Mouse (Mus musculus) layer of hippocampus, adult 6 months (tissue): Measurements from ENCODE around the gene Cd177. TPM values are rescaled to one million over a fixed set of nuclear protein-coding genes. Genes with fewer than 3 reads are reported as not detected.

Source experiments
- long read RNA-seq, 2 experiments: library from polyadenylated mRNA; unstranded; transcript quantifications; one replicate each; pipeline ENCODE4 v2.0.0; 2019 to 2020
- polyA plus RNA-seq: library from polyadenylated mRNA; unstranded; fragments of <200 nt; fragmentation: Nextera tagmentation; gene quantifications from 2 replicates; pipeline ENCODE4 v1.2.3, GENCODE M21; 2021

The Cd177 gene
- 0.05 and 0.11 TPM in 2 replicates for polyA plus RNA-seq
- long read RNA-seq, experiment 1 = 0 reads
- long read RNA-seq, experiment 2 = 0 reads

GRCm38 (mm10) chr7:24760211-24760610, at the start of gene Cd177:
Gene Cd177, minus strand, starts transcription at chr7:24760311.

GRCm38 (mm10) chr7:24776918-24777317, 16.8 kb upstream of the Cd177 start, which contains the start of gene Ceacam10:
Gene Ceacam10, plus strand, starts transcription at chr7:24777206.

GRCm38 (mm10) chr7:24726808-24727207, 33.3 kb downstream of the Cd177 start, which contains the start of gene Gm4763:
Gene Gm4763, minus strand, starts transcription at chr7:24726908.

GRCm38 (mm10) chr7:24708832-24709292, 51.2 kb downstream of the Cd177 start, which contains the start of gene BC049730:
Gene BC049730, plus strand, starts transcription at chr7:24709242.

Other genes with a start within 250 kb of the Cd177 start
- gene AC161166.1, start 247.9 kb downstream of the Cd177 start, polyA plus RNA-seq = not detected in 2 replicates
- 9.7 and 10.2 TPM in 2 replicates for gene Irgq, start 229.6 kb downstream of the Cd177 start, polyA plus RNA-seq
- not detected in 2 replicates for gene Pinlyp, start 214.2 kb downstream of the Cd177 start, polyA plus RNA-seq
- 27.8 and 31.3 TPM in 2 replicates for gene Xrcc1, start 214.0 kb downstream of the Cd177 start, polyA plus RNA-seq
- 30.0 and 33.3 TPM in 2 replicates for gene Ethe1, start 172.8 kb downstream of the Cd177 start, polyA plus RNA-seq
- 7.2 and 10.3 TPM in 2 replicates for gene Zfp575, start 172.7 kb downstream of the Cd177 start, polyA plus RNA-seq
- not detected in 2 replicates for gene Phldb3, start 149.5 kb downstream of the Cd177 start, polyA plus RNA-seq
- gene Lypd3, start 123.8 kb downstream of the Cd177 start, polyA plus RNA-seq = not detected in 2 replicates
- gene Tex101, start 83.6 kb downstream of the Cd177 start, polyA plus RNA-seq = not detected in 2 replicates
- not detected in 2 replicates for gene BC049730, start 51.1 kb downstream of the Cd177 start, polyA plus RNA-seq
- not detected in 2 replicates for gene Gm4763, start 33.4 kb downstream of the Cd177 start, polyA plus RNA-seq
- gene Ceacam10, start 16.9 kb upstream of the Cd177 start, polyA plus RNA-seq = 0.18 TPM in 1 of 2 replicates, not detected in the other
- gene Gm9844, start 101.9 kb upstream of the Cd177 start, polyA plus RNA-seq = 3.4 and 3.5 TPM in 2 replicates
- not detected in 2 replicates for gene Lypd4, start 109.6 kb upstream of the Cd177 start, polyA plus RNA-seq
- not detected in 2 replicates for gene Dmrtc2, start 109.7 kb upstream of the Cd177 start, polyA plus RNA-seq
- 2,737 and 3,292 TPM in 2 replicates for gene Rps19, start 124.1 kb upstream of the Cd177 start, polyA plus RNA-seq
- 0.21 TPM in 1 of 2 replicates, not detected in the other for gene Cd79a, start 137.1 kb upstream of the Cd177 start, polyA plus RNA-seq
- 5.6 and 6.3 TPM in 2 replicates for gene Arhgef1, start 142.6 kb upstream of the Cd177 start, polyA plus RNA-seq
- gene Gm4881, start 184.2 kb upstream of the Cd177 start, polyA plus RNA-seq = not detected in 2 replicates
- 526 and 559 TPM in 2 replicates for gene Rabac1, start 212.4 kb upstream of the Cd177 start, polyA plus RNA-seq
- gene Atp1a3, start 245.6 kb upstream of the Cd177 start, polyA plus RNA-seq = 1,296 and 1,449 TPM in 2 replicates